Mouse (Mus musculus): ENCODE measurements around the gene Rbfox1. TPM values are rescaled to one million over a fixed set of nuclear protein-coding genes. Genes with fewer than 3 reads are reported as not detected.

Gene Rbfox1
- total and polyA plus RNA-seq, 3 experiments: 31.6 to 58.1 (median 52.9) TPM

- no peak for DNase-seq
- WGBS: 49% methylated on average over 4 of the region's 4 CpGs
Measured at GRCm38 (mm10) chr16:5997136-5997535, 112.0 kb downstream of the Rbfox1 start.

GRCm38 (mm10) chr16:5997651-5998050 lies 112.5 kb downstream of the Rbfox1 start:
- intact Hi-C loops (cut with DNase I): no loop called here
- Histone ChIP-seq H3K79me2 (replicated peaks; ENCODE audit: control insufficient read depth, insufficient read depth, low read length) (no peaks in the 10 kb centered on the region), H3K4me1 (ENCODE audit: control insufficient read depth, insufficient read depth, low read length) (no peaks in the 10 kb centered on the region), H3K4me3 (no peak overlapping the region), H3K27me3 (ENCODE audit: control insufficient read depth, insufficient read depth, low read length) (no peaks in the 10 kb centered on the region; the same call in 1 of the 2 replicates), H3K9ac (ENCODE audit: low read depth, low read length) (no peak overlapping the region), H3K36me3 (ENCODE audit: control insufficient read depth, insufficient read depth, low read length) (no peaks in the 10 kb centered on the region), H3K27ac (no peak overlapping the region)
- 85% methylated on average over 4 of the region's 4 CpGs for WGBS
- TF ChIP-seq POLR2A (IDR thresholded peaks at IDR 0.05; ENCODE audit: insufficient read depth, low read depth, low read length): no peak
- no peak for TF ChIP-seq CTCF (IDR thresholded peaks at IDR 0.05)
- no peak for TF ChIP-seq EP300 (IDR thresholded peaks at IDR 0.05; ENCODE audit: insufficient read depth, low read depth, low read length)
- no peak for DNase-seq

More at GRCm38 (mm10) chr16:5997136-5997535, 112.0 kb downstream of the Rbfox1 start:
- no peak overlapping the region for H3K9ac ChIP-seq (ENCODE audit: low read depth, low read length)
- no peak for TF ChIP-seq POLR2A (IDR thresholded peaks at IDR 0.05; ENCODE audit: insufficient read depth, low read depth, low read length)
- intact Hi-C loops (cut with DNase I): no loop called here
- H3K79me2 ChIP-seq (replicated peaks; ENCODE audit: control insufficient read depth, insufficient read depth, low read length): no peaks in the 10 kb centered on the region
- H3K27me3 ChIP-seq (ENCODE audit: control insufficient read depth, insufficient read depth, low read length): no peaks in the 10 kb centered on the region; the same call in 1 of the 2 replicates
- H3K4me3 ChIP-seq: no peak overlapping the region
- no peaks in the 10 kb centered on the region for H3K4me1 ChIP-seq (ENCODE audit: control insufficient read depth, insufficient read depth, low read length)
- H3K27ac ChIP-seq: no peak overlapping the region
- no peaks in the 10 kb centered on the region for H3K36me3 ChIP-seq (ENCODE audit: control insufficient read depth, insufficient read depth, low read length)

- no peak for TF ChIP-seq POLR2A (IDR thresholded peaks at IDR 0.05; ENCODE audit: insufficient read depth, low read depth, low read length)
- TF ChIP-seq EP300 (IDR thresholded peaks at IDR 0.05; ENCODE audit: insufficient read depth, low read depth, low read length): no peak
- TF ChIP-seq CTCF (IDR thresholded peaks at IDR 0.05): no peak
- Histone ChIP-seq H3K4me3 (no peak overlapping the region), H3K27me3 (ENCODE audit: control insufficient read depth, insufficient read depth, low read length) (no peaks in the 10 kb centered on the region; the same call in 1 of the 2 replicates), H3K27ac (no peak overlapping the region), H3K9ac (ENCODE audit: low read depth, low read length) (no peak overlapping the region), H3K79me2 (replicated peaks; ENCODE audit: control insufficient read depth, insufficient read depth, low read length) (no peaks in the 10 kb centered on the region), H3K4me1 (ENCODE audit: control insufficient read depth, insufficient read depth, low read length) (no peaks in the 10 kb centered on the region), H3K36me3 (ENCODE audit: control insufficient read depth, insufficient read depth, low read length) (no peaks in the 10 kb centered on the region)
- no peak for DNase-seq
- intact Hi-C loops (cut with DNase I): no loop called here
- WGBS: 41% methylated on average over 1 of the region's 1 CpGs
Measured at GRCm38 (mm10) chr16:6000016-6000415, 114.9 kb downstream of the Rbfox1 start.

GRCm38 (mm10) chr16:6006996-6007395 lies 121.8 kb downstream of the Rbfox1 start:
- DNase-seq: no peak
- Histone ChIP-seq H3K79me2 (replicated peaks; ENCODE audit: control insufficient read depth, insufficient read depth, low read length) (no peaks in the 10 kb centered on the region), H3K9ac (ENCODE audit: low read depth, low read length) (no peak overlapping the region), H3K4me3 (no peak overlapping the region), H3K36me3 (ENCODE audit: control insufficient read depth, insufficient read depth, low read length) (no peaks in the 10 kb centered on the region), H3K27me3 (ENCODE audit: control insufficient read depth, insufficient read depth, low read length) (no peaks in the 10 kb centered on the region), H3K27ac (no peak overlapping the region), H3K4me1 (ENCODE audit: control insufficient read depth, insufficient read depth, low read length) (no peaks in the 10 kb centered on the region)
- intact Hi-C loops (cut with DNase I): no loop called here
- TF ChIP-seq POLR2A (IDR thresholded peaks at IDR 0.05; ENCODE audit: insufficient read depth, low read depth, low read length): no peak
- TF ChIP-seq CTCF (IDR thresholded peaks at IDR 0.05): no peak
- TF ChIP-seq EP300 (IDR thresholded peaks at IDR 0.05; ENCODE audit: insufficient read depth, low read depth, low read length): no peak

- no peak for DNase-seq
- 61% methylated on average over 3 of the region's 3 CpGs for WGBS
- H3K27me3 ChIP-seq (ENCODE audit: control insufficient read depth, insufficient read depth, low read length): no peaks in the 10 kb centered on the region
- H3K27ac ChIP-seq: no peak overlapping the region
- TF ChIP-seq CTCF (IDR thresholded peaks at IDR 0.05) (no peak), EP300 (IDR thresholded peaks at IDR 0.05; ENCODE audit: insufficient read depth, low read depth, low read length) (no peak), POLR2A (IDR thresholded peaks at IDR 0.05; ENCODE audit: insufficient read depth, low read depth, low read length) (no peak)
- H3K36me3 ChIP-seq (ENCODE audit: control insufficient read depth, insufficient read depth, low read length): no peaks in the 10 kb centered on the region
- H3K79me2 ChIP-seq (replicated peaks; ENCODE audit: control insufficient read depth, insufficient read depth, low read length): no peaks in the 10 kb centered on the region
- no peak overlapping the region for H3K9ac ChIP-seq (ENCODE audit: low read depth, low read length)
- H3K4me1 ChIP-seq (ENCODE audit: control insufficient read depth, insufficient read depth, low read length): no peaks in the 10 kb centered on the region
- intact Hi-C loops (cut with DNase I): no loop called here
- H3K4me3 ChIP-seq: no peak overlapping the region
Measured at GRCm38 (mm10) chr16:6012853-6013252, 127.7 kb downstream of the Rbfox1 start.

- H3K27ac ChIP-seq: no peak overlapping the region
- H3K79me2 ChIP-seq (replicated peaks; ENCODE audit: control insufficient read depth, insufficient read depth, low read length): no peaks in the 10 kb centered on the region
- intact Hi-C loops (cut with DNase I): loop anchor here (5.0 kb wide), 3 partner anchors 121 to 546 kb away; no protein-coding TSS in a partner anchor
- TF ChIP-seq POLR2A (IDR thresholded peaks at IDR 0.05; ENCODE audit: insufficient read depth, low read depth, low read length): no peak
- 0 out of 2 replicates have a peak, but pooled peaks have one; percentile 35 for TF ChIP-seq EP300 (IDR thresholded peaks at IDR 0.05; ENCODE audit: insufficient read depth, low read depth, low read length)
- TF ChIP-seq CTCF (IDR thresholded peaks at IDR 0.05): peak; percentile 77
- H3K9ac ChIP-seq (ENCODE audit: low read depth, low read length): no peak overlapping the region
- WGBS: 29% methylated on average over 5 of the region's 5 CpGs
- no peak overlapping the region for H3K4me3 ChIP-seq
- H3K36me3 ChIP-seq (ENCODE audit: control insufficient read depth, insufficient read depth, low read length): no peaks in the 10 kb centered on the region
- no peaks in the 10 kb centered on the region for H3K4me1 ChIP-seq (ENCODE audit: control insufficient read depth, insufficient read depth, low read length)
- no peaks in the 10 kb centered on the region for H3K27me3 ChIP-seq (ENCODE audit: control insufficient read depth, insufficient read depth, low read length)
- peak; percentile 50 to 66 for DNase-seq
Measured at GRCm38 (mm10) chr16:6018639-6019038, 133.5 kb downstream of the Rbfox1 start.
